Mouse (Mus musculus): ENCODE data around the gene Zbtb20. TPM values are rescaled to one million over a fixed set of nuclear protein-coding genes. Genes with fewer than 3 reads are reported as not detected.

Zbtb20 gene
- total RNA-seq, 2 experiments from 2014 or later = 259 to 306 TPM

- no peak for DNase-seq (ENCODE audit: low spot score in 2 of 2)
These were observed 480.3 kb downstream of the Zbtb20 start for GRCm38 (mm10) chr16:43355776-43356645.

- no peak for DNase-seq (ENCODE audit: low spot score in 2 of 2)
These were observed 483.9 kb downstream of the Zbtb20 start for GRCm38 (mm10) chr16:43359546-43359945.

GRCm38 (mm10) chr16:43360112-43360511 is 484.4 kb downstream of the Zbtb20 start:
- no peak for DNase-seq (ENCODE audit: low spot score in 2 of 2)

- no peak for DNase-seq (ENCODE audit: low spot score in 2 of 2)
These were observed 485.3 kb downstream of the Zbtb20 start for GRCm38 (mm10) chr16:43360838-43361480.

- no peak for DNase-seq (ENCODE audit: low spot score in 2 of 2)
These were observed 487.1 kb downstream of the Zbtb20 start for GRCm38 (mm10) chr16:43362651-43363300.

- DNase-seq (ENCODE audit: low spot score in 2 of 2) = no peak
These were observed 487.6 kb downstream of the Zbtb20 start for GRCm38 (mm10) chr16:43363316-43363715.

GRCm38 (mm10) chr16:43363751-43364515 is 488.3 kb downstream of the Zbtb20 start:
- DNase-seq (ENCODE audit: low spot score in 2 of 2) = peak in 1 of 2 experiments; percentile 50

GRCm38 (mm10) chr16:43364516-43364910 is 488.8 kb downstream of the Zbtb20 start:
- no peak for DNase-seq (ENCODE audit: low spot score in 2 of 2)

- no peak for DNase-seq (ENCODE audit: low spot score in 2 of 2)
These were observed 489.6 kb downstream of the Zbtb20 start for GRCm38 (mm10) chr16:43365277-43365676.

- no peak for DNase-seq (ENCODE audit: low spot score in 2 of 2)
These were observed 494.9 kb downstream of the Zbtb20 start for GRCm38 (mm10) chr16:43370496-43371020.

GRCm38 (mm10) chr16:43376782-43377181 is 501.1 kb downstream of the Zbtb20 start:
- no peak for DNase-seq (ENCODE audit: low spot score in 2 of 2)

GRCm38 (mm10) chr16:43379351-43380325 is 504.0 kb downstream of the Zbtb20 start:
- DNase-seq (ENCODE audit: low spot score in 2 of 2) = no peak

GRCm38 (mm10) chr16:43381183-43381582 is 505.5 kb downstream of the Zbtb20 start:
- no peak for DNase-seq (ENCODE audit: low spot score in 2 of 2)

GRCm38 (mm10) chr16:43383149-43383740 is 507.6 kb downstream of the Zbtb20 start:
- no peak for DNase-seq (ENCODE audit: low spot score in 2 of 2)

GRCm38 (mm10) chr16:43384953-43385619 is 509.4 kb downstream of the Zbtb20 start:
- DNase-seq (ENCODE audit: low spot score in 2 of 2) = no peak

GRCm38 (mm10) chr16:43385620-43386210 is 510.0 kb downstream of the Zbtb20 start:
- no peak for DNase-seq (ENCODE audit: low spot score in 2 of 2)

- DNase-seq (ENCODE audit: low spot score in 2 of 2) = no peak
These were observed 510.7 kb downstream of the Zbtb20 start for GRCm38 (mm10) chr16:43386426-43386825.

GRCm38 (mm10) chr16:43388389-43388788 is 512.7 kb downstream of the Zbtb20 start:
- no peak for DNase-seq (ENCODE audit: low spot score in 2 of 2)
